Mouse (Mus musculus): ENCODE data around the gene Impdh2.

The Impdh2 gene

GRCm38 (mm10) chr9:108560227-108560841, at the start of gene Impdh2:
Gene Impdh2 (plus strand): TSS chr9:108560286.
- DNase-seq (ENCODE audit: low spot score), result peak; percentile 83

DNA sequence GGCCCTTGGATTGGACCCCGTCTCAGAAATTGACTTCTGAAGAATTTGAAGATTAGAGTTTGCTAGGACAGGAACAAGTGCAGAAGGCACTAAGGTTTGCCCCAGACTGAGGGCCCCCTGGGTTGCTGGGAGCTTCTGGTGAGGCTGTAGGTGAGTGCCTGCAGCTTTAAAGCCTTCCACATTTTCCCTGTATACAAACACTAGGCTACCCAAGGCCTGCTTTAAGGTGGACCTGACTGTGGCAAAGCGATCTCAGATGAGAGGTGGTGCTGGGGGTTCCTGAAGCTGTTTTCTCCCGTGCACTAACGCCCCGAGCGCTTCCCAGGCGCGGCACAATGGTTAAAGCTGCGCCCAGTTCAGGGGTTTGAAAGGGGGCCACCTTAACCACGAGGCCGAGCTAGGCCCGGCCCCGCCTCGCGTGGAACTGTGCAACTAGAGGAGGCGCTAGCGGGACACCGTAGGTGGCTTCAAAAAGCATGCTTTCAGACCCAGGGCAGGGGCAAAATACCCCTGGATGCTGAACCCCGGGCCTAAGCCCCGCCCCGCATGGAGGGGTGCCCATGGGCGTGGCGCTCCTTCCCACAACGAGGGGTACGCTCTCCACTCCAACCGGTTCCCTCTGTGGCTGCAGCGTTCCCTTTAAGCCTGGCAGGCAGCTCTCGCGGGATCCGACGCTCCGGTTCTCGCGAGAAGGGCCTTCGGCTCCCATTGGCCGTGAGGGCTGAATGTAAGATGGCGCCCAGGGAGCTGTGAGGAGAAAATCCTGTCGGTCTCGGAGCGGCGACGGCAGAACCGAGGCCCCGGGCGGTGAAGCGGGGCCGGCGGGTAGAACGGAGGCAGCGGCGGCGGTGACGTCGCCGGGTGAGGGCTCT, 43.5 kb upstream of the Impdh2 start, which contains the start of gene Qrich1:
Gene Qrich1, plus strand, starts transcription at position 427 of the 872 bp plus-strand sequence.
- DNase-seq (ENCODE audit: low spot score), result peak; percentile 90

DNA sequence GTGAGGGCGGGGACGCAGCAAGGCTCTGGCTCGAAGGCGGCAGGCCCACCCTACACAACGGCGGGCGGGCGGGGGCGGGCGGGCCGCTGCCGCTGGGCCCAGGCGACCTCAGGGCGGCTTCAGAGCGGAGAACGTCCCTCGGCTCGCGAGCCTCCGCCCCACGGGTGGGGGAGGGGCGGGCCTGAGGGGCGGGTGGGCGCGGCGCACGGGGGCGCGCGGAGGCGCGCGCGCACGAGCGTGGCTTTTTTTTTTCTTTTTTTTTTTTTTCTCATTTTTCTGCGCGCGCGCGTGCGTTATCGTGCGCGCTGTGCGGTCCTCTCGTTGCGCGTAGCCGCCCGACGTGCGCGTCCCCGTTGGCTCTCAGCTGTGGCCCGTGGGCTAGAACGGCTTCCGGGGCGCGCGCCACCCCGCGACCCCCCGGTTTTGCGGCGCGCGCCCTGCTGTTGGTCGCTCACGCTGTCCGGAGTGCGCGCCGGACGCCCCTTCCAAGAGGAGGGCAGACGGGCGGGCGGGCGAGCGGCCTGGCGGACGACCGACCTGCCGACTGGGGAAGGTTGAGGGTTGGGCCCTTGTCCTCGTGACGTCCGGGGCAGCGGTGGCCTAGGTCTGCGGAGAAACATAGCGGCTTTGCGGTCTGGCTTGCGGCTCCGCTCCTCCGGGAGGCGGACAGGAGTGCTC, 42.7 kb upstream of the Impdh2 start:
- DNase-seq (ENCODE audit: low spot score), result peak; percentile 39

GRCm38 (mm10) chr9:108517931-108518332, 42.2 kb upstream of the Impdh2 start:
- peak; percentile 12 for DNase-seq (ENCODE audit: low spot score)

DNA sequence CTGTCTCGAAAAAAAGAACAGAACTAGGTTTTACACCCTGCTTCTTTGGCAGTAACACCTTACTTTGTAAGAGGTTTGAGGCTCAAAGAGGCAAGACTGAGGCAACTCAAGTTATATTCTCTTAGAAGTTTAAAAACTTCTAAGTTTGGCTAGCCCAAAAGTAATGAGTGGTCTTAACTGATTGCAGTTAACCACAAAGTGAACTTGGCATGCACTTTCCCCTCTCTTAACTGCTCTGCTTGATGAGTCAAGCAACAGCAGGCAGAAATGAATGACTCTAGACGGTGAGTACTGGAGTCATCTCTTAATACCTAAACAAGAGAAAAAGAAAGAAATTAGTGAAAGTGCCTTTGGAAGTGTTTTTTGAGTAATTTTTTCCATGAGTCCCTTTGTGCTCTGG, 38.5 kb upstream of the Impdh2 start:
- DNase-seq (ENCODE audit: low spot score), result no peak

- no peak for DNase-seq (ENCODE audit: low spot score)
These were observed 36.7 kb upstream of the Impdh2 start for GRCm38 (mm10) chr9:108523341-108523740.

DNA sequence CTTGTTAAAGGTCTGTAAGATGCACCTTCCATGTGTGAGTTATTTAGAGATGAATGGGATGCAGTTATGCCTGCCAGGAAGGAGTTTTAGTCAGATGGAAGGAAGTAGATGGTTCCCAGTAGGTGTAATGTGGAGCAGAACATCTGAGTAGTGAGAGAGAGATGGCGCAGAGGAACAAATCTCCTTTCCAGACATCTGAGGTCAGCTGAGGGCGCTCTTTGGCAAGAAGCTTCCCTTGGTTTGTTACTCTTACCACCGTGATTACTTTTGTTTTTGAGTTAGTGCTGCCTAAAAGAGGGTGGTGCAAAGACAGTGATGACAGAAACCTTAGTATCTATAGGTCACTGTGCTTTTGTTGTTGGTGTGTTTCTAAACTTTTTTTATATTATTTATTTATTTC, 34.7 kb upstream of the Impdh2 start:
- DNase-seq (ENCODE audit: low spot score), result no peak

GRCm38 (mm10) chr9:108530954-108531353, 29.1 kb upstream of the Impdh2 start:
- no peak for DNase-seq (ENCODE audit: low spot score)

- DNase-seq (ENCODE audit: low spot score), result no peak
These were observed 28.6 kb upstream of the Impdh2 start for GRCm38 (mm10) chr9:108531496-108531895.

- DNase-seq (ENCODE audit: low spot score), result no peak
These were observed 19.2 kb upstream of the Impdh2 start for GRCm38 (mm10) chr9:108540846-108541245.

- DNase-seq (ENCODE audit: low spot score), result no peak
These were observed 14.1 kb upstream of the Impdh2 start for GRCm38 (mm10) chr9:108545986-108546385.

GRCm38 (mm10) chr9:108546875-108547274, 13.2 kb upstream of the Impdh2 start:
- no peak for DNase-seq (ENCODE audit: low spot score)

DNA sequence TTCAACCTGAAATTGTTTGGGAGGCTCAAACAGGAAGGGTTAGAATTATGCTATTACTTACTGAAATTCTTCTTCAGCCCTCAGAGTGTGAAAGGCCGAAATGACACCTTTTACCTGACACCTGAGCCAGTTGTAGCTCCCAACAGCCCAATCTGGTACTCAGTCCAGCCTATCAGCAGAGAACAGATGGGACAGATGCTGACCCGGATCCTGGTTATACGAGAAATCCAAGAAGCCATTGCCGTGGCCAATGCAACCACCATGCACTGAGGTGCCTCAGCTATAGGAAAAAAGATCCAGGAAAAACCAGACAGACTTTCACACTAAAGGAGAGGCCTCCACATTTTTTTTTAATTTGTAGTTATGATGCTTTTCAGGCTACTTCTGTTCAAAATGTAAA, 917 bp upstream of the Impdh2 start:
- no peak for DNase-seq (ENCODE audit: low spot score)

- no peak for DNase-seq (ENCODE audit: low spot score)
These were observed 3.6 kb downstream of the Impdh2 start for GRCm38 (mm10) chr9:108563671-108564070.

- no peak for DNase-seq (ENCODE audit: low spot score)
These were observed 4.0 kb downstream of the Impdh2 start for GRCm38 (mm10) chr9:108564131-108564530.

DNA sequence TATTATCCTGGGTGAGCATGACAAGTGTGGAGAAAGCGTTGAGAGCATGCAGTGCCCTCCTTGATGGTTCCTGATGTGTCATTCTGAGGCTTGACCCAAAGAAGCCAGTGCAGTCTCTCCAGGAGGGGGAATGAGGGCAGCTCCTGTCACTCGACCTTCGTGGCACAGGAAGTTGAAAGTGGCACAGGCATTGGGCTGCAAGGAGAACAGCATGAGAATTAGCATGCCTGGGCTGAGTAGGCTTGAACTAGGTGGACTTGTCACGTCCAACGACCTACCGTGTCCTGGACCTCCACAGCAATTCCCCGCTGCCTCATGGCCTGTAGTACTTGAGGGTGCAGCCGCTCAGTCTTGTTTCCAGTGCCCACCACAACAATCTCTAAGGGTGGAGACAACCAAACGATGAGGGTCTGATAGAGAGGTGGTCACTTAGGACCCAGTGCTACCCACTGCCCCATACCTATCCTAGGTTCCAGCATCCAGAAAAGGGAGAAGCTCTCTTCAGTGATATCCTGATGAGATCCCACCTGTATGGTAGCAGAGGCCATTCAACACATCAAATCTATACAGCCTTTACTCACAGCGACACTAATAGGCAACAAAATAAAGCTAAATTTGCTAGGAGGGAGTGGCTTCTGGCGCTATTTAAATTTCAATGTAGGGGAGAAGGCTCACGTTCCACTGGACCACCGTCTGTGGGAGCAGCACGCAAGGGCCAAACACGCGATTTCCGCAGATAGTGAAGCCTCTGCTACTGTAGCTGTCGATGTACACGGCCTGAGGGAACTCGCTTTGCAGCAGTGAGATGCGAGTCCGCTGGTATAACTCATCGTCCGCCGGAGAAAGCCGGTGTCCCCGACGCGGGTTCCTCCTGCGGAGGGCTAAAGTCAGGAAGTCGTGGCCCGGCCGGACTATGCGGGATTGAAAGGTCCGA, 6.1 kb downstream of the Impdh2 start:
- DNase-seq (ENCODE audit: low spot score), result no peak

- DNase-seq (ENCODE audit: low spot score), result peak; percentile 91
These were observed 7.0 kb downstream of the Impdh2 start, which contains the start of gene Ndufaf3 for GRCm38 (mm10) chr9:108566815-108567776. Gene Ndufaf3 (minus strand): TSS chr9:108567434.

DNA sequence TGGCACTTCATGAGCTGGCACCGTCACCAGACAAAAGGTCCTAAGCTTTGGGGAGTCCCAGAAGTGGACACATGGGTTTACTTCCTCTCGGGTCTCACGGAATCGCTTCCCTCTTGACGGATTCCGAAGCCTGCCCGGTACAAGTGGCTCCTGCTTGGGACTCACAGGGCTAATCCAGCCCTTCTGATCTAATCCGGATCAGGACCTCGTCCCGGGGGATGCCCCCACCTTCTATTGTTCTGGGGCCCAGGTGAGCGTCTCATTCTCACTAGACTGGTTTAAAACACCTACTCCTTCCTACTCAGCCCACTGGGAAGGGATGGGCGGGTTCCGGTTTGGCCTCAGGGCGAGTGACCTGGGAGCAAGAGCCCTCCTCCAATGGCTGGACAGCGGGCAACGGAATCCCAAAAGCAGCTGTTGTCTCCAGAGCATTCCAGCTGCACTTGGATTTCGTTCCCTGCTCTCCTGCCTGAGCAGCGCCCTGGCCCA, 7.9 kb downstream of the Impdh2 start:
- DNase-seq (ENCODE audit: low spot score), result no peak

DNA sequence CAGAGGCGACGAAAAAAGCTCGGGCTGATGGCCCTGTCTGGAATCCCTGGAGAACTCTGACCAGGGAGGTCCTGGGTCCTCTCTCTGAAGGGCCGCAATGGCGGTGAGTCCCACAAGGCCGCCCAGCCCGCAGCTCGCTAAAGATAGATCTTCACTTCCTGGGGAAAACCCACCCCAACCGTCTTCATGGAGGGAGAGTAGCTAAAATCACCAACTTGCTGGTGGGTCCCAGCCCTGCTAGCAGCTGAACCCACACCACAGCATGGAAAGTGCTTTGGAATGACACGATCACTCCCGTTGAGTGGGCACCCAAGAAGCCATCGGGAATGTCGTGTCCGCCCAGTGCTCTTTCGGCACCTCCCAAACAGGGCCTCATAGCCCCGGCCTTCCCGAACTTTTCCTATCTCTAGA, 8.4 kb downstream of the Impdh2 start:
- DNase-seq (ENCODE audit: low spot score), result no peak

Data from layer of hippocampus, adult 9-10 months (tissue).